Comparison of ENCODE assay signal across 25 mouse cellular contexts in the genomic region with DNA sequence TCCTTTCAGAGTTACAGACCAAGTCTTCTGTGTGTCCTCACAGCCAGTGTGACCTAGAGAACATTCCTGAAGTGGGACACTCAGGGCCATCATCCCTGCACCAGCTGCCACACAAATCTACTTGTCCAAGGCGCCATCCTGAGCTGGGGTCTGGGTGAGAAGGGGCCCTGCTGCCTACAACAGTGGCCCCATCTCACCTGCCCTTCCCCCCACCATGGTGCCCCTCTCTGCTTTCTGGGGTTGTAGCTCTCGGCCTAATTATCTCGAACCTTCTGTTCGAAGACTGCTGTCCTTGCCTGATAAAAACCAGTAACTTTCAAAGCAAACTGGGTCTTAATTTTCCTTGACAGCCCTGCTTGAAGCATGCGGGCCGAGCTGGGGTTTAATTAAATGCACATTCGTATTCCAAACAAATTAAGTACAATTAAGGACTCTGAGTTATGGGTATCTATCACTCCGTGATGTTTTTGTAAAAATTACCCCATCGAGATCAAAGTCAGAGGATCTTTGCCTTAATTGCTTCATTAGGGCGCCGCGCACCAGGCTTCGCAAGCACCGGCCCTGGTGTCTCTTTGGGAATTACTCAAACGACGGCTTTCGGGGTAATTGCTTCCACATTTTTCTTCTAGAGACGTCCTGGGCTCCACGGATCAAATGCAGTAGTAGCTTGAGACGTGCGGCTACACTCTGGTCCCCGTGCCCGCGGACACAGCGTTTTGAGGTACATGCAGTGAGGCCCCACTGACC.
DNase-seq lines count a peak whose midpoint lies in the region; ATAC-seq and TF ChIP-seq lines count a peak whose summit lies in the region.
"Had no signal": no experiment of that assay in that cellular context is flagged by ENCODE, and none has a peak within 500 bp of the region (broad histone marks: within the 10 kb centered on the region; RNA-seq: fewer than 3 reads in every experiment).

No protein-coding gene starts in this region.

- WGBS in forebrain, embryonic 10.5 days, result 45% methylated on average over 25 of the region's 25 CpGs
- WGBS in forebrain, embryonic 13.5 days, result 32% methylated on average over 25 of the region's 25 CpGs
- WGBS in embryonic facial prominence, embryonic 11.5 days, result 25% methylated on average over 25 of the region's 25 CpGs
- WGBS in limb, embryonic 12.5 days, result 13% methylated on average over 25 of the region's 25 CpGs
- WGBS in lung, postnatal 0 days, result 70% methylated on average over 25 of the region's 25 CpGs

- no peak overlapping the region for H3K4me2 ChIP-seq in forebrain, embryonic 13.5 days
- H3K4me2 ChIP-seq in embryonic facial prominence, embryonic 11.5 days (ENCODE audit: low read depth, low read length), result no peak overlapping the region
- H3K4me2 ChIP-seq in limb, embryonic 12.5 days, result peak overlapping the region; percentile 4; the same call in 1 of the 2 replicates
- no peak overlapping the region for H3K4me2 ChIP-seq in lung, postnatal 0 days (replicated peaks; ENCODE audit: low read depth, low read length)
- H3K4me2 ChIP-seq: heart, embryonic 12.5 days; liver, embryonic 11.5 days had no signal

- no peak overlapping the region for H3K4me3 ChIP-seq in forebrain, embryonic 10.5 days
- no peak overlapping the region for H3K4me3 ChIP-seq in forebrain, embryonic 13.5 days
- H3K4me3 ChIP-seq in embryonic facial prominence, embryonic 11.5 days (ENCODE audit: low read depth, low read length), result no peak overlapping the region
- no peak overlapping the region for H3K4me3 ChIP-seq in limb, embryonic 12.5 days (replicated peaks)
- no peak overlapping the region for H3K4me3 ChIP-seq in lung, postnatal 0 days (ENCODE audit: low read depth, low read length)
- H3K4me3 ChIP-seq: gastrocnemius, adult 2 months; heart, embryonic 12.5 days; layer of hippocampus, adult 2 months had no signal

- no peak for DNase-seq in forebrain, embryonic 10.5 days (ENCODE audit: extremely low spot score, low spot score)
- DNase-seq in Muller cell, postnatal 12 days (ENCODE audit: inconsistent ontology term), result peak; percentile 49
- DNase-seq in embryonic facial prominence, embryonic 11.5 days (ENCODE audit: low spot score), result peak; percentile 88
- DNase-seq in cerebellum, adult 8-10 months, result no peak
- no peak for DNase-seq in lung, postnatal 0 days (ENCODE audit: low spot score)
- no peak for DNase-seq in adrenal gland, postnatal 36 days
- DNase-seq: adrenal gland, adult 8-10 months; cerebellum, adult 11-12 months; cerebellum, postnatal 36 days; forebrain, postnatal 0 days; gastrocnemius, adult 2 months; heart, postnatal 14 days; kidney, adult 18-20 months; layer of hippocampus, postnatal 36 days; lung, adult 18-20 months; right cerebral cortex, adult 18-20 months; thymus, postnatal 14 days had no signal

- H3K27ac ChIP-seq in forebrain, embryonic 10.5 days, result peak overlapping the region; percentile 66
- no peak overlapping the region for H3K27ac ChIP-seq in forebrain, embryonic 13.5 days
- H3K27ac ChIP-seq in embryonic facial prominence, embryonic 11.5 days (replicated peaks; ENCODE audit: low read depth, low read length), result no peak overlapping the region; the same call in 1 of the 2 replicates
- H3K27ac ChIP-seq in limb, embryonic 12.5 days, result peak overlapping the region; percentile 58; the same call in 1 of the 2 replicates
- H3K27ac ChIP-seq in lung, postnatal 0 days (ENCODE audit: low read length), result no peak overlapping the region
- H3K27ac ChIP-seq: gastrocnemius, adult 2 months; hindbrain, postnatal 0 days; layer of hippocampus, adult 2 months had no signal

- peaks cover 29% of the 10 kb centered on the region for H3K4me1 ChIP-seq in forebrain, embryonic 10.5 days
- H3K4me1 ChIP-seq in forebrain, embryonic 13.5 days, result peaks cover 14% of the 10 kb centered on the region
- H3K4me1 ChIP-seq in embryonic facial prominence, embryonic 11.5 days (ENCODE audit: control insufficient read depth, insufficient read depth, low read length), result peaks cover 10% of the 10 kb centered on the region
- H3K4me1 ChIP-seq in limb, embryonic 12.5 days (replicated peaks), result peaks cover 46% of the 10 kb centered on the region
- H3K4me1 ChIP-seq in lung, postnatal 0 days (ENCODE audit: insufficient read depth, low read depth, low read length), result no peaks in the 10 kb centered on the region
- H3K4me1 ChIP-seq: heart, embryonic 12.5 days had no signal

- H3K9ac ChIP-seq in forebrain, embryonic 13.5 days, result no peak overlapping the region
- no peak overlapping the region for H3K9ac ChIP-seq in embryonic facial prominence, embryonic 11.5 days (replicated peaks; ENCODE audit: low read length)
- H3K9ac ChIP-seq in limb, embryonic 12.5 days (replicated peaks), result no peak overlapping the region
- H3K9ac ChIP-seq in lung, postnatal 0 days (replicated peaks; ENCODE audit: low read depth), result no peak overlapping the region
- H3K9ac ChIP-seq: forebrain, postnatal 0 days; heart, embryonic 12.5 days had no signal

- H3K36me3 ChIP-seq in forebrain, embryonic 10.5 days (replicated peaks), result no peaks in the 10 kb centered on the region
- H3K36me3 ChIP-seq in forebrain, embryonic 13.5 days (ENCODE audit: poor library complexity, severe bottlenecking), result no peaks in the 10 kb centered on the region
- H3K36me3 ChIP-seq in embryonic facial prominence, embryonic 11.5 days (replicated peaks; ENCODE audit: control insufficient read depth, insufficient read depth, low read depth, low read length), result no peaks in the 10 kb centered on the region
- no peaks in the 10 kb centered on the region for H3K36me3 ChIP-seq in limb, embryonic 12.5 days
- no peaks in the 10 kb centered on the region for H3K36me3 ChIP-seq in lung, postnatal 0 days (ENCODE audit: insufficient read depth, low read length)
- H3K36me3 ChIP-seq: heart, embryonic 12.5 days had no signal

- peaks cover 54% of the 10 kb centered on the region; the same call in 1 of the 2 replicates for H3K27me3 ChIP-seq in forebrain, embryonic 10.5 days (ENCODE audit: poor library complexity, severe bottlenecking)
- 0 out of 2 replicates have a peak, but pooled peaks cover 9% of the 10 kb centered on the region for H3K27me3 ChIP-seq in forebrain, embryonic 13.5 days
- H3K27me3 ChIP-seq in embryonic facial prominence, embryonic 11.5 days (ENCODE audit: control insufficient read depth, insufficient read depth, low read length), result no peaks in the 10 kb centered on the region
- H3K27me3 ChIP-seq in limb, embryonic 12.5 days, result peaks cover 25% of the 10 kb centered on the region
- no peaks in the 10 kb centered on the region for H3K27me3 ChIP-seq in lung, postnatal 0 days (replicated peaks; ENCODE audit: insufficient read depth, low read length)

- no peak for ATAC-seq in forebrain, embryonic 13.5 days
- peak; percentile 53 for ATAC-seq in embryonic facial prominence, embryonic 11.5 days (replicated peaks; ENCODE audit: insufficient number of reproducible peaks, low FRiP score, low TSS enrichment, low read depth)
- no peak; the same call in 1 of the 2 replicates for ATAC-seq in limb, embryonic 12.5 days (ENCODE audit: insufficient number of reproducible peaks, insufficient read depth, low FRiP score, low TSS enrichment, low read depth)
- no peak for ATAC-seq in lung, postnatal 0 days
- ATAC-seq: forebrain, postnatal 0 days; hindbrain, postnatal 0 days; midbrain, embryonic 16.5 days; Patski had no signal

- no peaks in the 10 kb centered on the region for H3K9me3 ChIP-seq in forebrain, embryonic 10.5 days
- H3K9me3 ChIP-seq in forebrain, embryonic 13.5 days (replicated peaks), result no peaks in the 10 kb centered on the region
- H3K9me3 ChIP-seq in embryonic facial prominence, embryonic 11.5 days (replicated peaks; ENCODE audit: control insufficient read depth, low read length), result no peaks in the 10 kb centered on the region
- H3K9me3 ChIP-seq in limb, embryonic 12.5 days, result no peaks in the 10 kb centered on the region
- H3K9me3 ChIP-seq in lung, postnatal 0 days (ENCODE audit: low read length), result no peaks in the 10 kb centered on the region
- H3K9me3 ChIP-seq: heart, embryonic 12.5 days had no signal

- no peak for TF ChIP-seq EP300 in lung, postnatal 0 days (IDR thresholded peaks at IDR 0.05)

- no peak for TF ChIP-seq CTCF in lung, postnatal 0 days (IDR thresholded peaks at IDR 0.05)

Comparison
In these comparisons a context has a peak if more than half of its experiments do, and no peak if none do; other contexts are left out.
1. H3K27ac ChIP-seq: peak in forebrain, embryonic 10.5 days (single experiment) and limb, embryonic 12.5 days (single experiment); none in forebrain, embryonic 13.5 days (single experiment), embryonic facial prominence, embryonic 11.5 days (single experiment) and lung, postnatal 0 days (single experiment).
2. DNase-seq: peak in Muller cell, postnatal 12 days (single experiment) and embryonic facial prominence, embryonic 11.5 days (single experiment); none in forebrain, embryonic 10.5 days (single experiment), cerebellum, adult 8-10 months (single experiment), lung, postnatal 0 days (single experiment) and adrenal gland, postnatal 36 days (0 of 2).